Mouse (Mus musculus): Measurements from ENCODE around the gene Arhgap8. TPM values are rescaled to one million over a fixed set of nuclear protein-coding genes. Genes with fewer than 3 reads are reported as not detected.

The Arhgap8 gene
- under 1 TPM in 1 of 2 experiments, not detected in 1; 0.83 TPM for total RNA-seq (2021)
- long read RNA-seq, experiment 1: 0 reads
- long read RNA-seq, experiment 2, partial matches to known transcripts: 0 of 1 reads
- long read RNA-seq, experiment 2, other reads (novel, unspliced or antisense): 1 of 1 reads

DNA sequence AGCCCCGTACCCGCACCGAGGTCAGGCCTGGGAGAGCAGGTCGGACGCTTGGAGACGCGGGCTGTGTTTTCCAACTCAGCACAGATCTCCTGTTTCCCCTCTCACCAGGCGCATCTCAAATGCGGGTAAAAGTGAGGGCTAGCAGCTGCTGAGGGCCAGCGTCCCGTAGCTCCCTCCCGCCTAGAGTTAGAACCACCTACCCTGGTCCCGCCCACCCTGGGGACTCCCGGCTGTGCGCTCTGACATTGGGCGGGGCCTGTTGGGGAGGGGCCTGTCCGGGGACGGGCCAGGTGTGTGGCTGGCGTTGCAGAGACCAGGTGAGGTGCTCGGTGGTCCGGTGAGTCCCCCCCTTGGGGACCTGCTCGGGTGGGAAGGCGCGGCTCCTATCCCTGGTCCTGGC is at the start of gene Arhgap8:
TSS of gene Arhgap8 (plus strand) at position 262 of the 400 bp plus-strand sequence.
- DNase-seq: no peak

- no peak for DNase-seq
Observed at GRCm38 (mm10) chr15:84670657-84671055, 49.2 kb upstream of the Arhgap8 start.

GRCm38 (mm10) chr15:84671401-84672307 is 48.2 kb upstream of the Arhgap8 start:
- DNase-seq: no peak

- no peak for DNase-seq
Observed at GRCm38 (mm10) chr15:84672308-84672615, 47.6 kb upstream of the Arhgap8 start.

DNA sequence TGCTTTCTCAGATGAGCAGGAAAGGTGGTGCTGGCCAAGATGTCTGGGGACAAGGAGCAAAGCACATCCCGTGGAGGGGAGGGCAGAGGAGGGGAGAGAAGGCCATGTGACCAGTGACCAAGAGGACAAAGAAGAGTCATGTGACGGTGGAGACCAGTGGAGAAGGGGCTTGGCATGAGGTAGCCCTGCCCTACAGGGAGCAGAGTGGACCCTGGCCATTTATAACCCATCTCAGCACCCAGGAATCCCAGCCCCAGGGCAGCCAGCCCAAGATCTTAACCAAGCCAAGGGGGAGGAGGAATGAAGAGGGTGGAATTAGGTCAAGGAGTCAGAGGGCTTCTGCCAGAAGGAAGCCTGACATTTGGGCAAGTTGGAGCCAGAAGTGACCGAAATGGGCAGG is 47.2 kb upstream of the Arhgap8 start:
- DNase-seq: no peak

DNA sequence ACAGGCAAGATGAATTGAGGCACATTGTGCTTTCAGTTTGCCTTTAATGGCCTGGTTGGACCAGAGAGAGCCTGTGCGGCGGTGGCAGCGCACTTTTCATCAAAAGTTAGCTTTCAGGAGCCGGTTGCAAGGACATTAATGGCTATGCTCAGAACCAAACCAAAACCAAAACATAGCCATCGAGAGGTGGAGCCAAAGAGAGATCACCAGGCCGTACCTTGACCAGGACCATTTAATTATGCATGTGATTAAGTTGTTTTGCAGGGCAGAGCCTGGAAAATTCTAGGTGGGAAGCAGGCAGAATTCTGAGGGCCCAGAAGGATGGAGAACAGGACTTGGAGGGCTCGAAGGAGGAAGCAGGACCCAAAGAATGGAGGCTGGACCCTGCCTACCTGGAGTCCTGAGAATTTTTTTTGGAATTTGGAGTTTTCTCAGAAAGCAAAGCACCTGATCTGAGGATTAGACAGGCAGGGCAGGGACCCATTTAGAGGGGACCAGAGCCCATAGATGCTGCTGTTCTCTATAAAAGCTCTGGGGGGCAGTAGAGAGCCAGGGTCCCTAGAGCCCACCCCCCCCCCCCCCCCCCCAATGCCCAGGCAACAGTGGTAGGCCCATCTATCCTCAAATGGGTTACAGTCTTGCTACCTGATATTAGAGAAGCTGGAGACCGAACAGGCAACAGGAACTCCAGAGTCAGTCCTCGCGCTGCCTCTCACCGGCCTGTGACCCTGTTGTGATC is 45.4 kb upstream of the Arhgap8 start:
- no peak for DNase-seq

DNA sequence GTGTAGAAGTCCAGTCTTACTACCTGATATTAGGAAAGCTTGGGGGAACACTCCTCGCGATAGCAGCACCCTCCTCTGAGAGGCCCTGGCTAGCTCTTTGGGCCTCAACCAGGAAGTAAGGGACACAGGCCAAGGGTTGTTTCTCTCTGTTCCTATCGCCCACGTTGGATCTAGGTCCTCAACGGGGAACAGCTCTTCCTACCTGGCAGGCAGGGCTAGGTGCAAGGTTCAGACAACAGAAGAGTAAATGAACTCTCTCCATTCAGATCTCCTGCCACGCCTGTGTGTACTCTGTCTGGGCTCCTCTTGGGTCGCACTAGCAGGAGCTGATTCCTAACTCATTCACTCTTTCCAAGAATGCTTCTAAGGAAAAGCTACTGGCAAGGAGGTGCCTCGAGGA is 44.5 kb upstream of the Arhgap8 start:
- no peak for DNase-seq

DNA sequence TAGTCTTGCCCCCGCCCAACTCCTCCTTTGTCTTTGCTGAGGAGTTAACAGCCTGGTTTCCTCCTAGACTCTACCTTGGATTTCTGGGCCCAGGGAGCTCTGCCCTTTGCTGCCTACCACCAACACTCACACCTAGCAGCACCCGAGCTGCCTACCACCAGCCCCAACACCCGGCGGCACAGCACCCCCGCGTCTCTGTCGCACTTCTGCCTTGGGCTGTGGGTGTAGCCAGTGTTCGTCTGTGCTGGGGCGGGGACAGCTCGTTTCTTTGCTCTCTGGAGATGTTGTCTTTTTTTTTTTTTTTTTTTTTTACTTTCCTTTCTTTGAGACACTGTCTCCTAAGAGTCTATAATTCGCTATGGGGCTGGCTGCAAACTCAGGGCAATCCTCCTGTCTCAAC is 41.9 kb upstream of the Arhgap8 start:
- no peak for DNase-seq

GRCm38 (mm10) chr15:84679090-84679489 is 40.8 kb upstream of the Arhgap8 start:
- no peak for DNase-seq

DNA sequence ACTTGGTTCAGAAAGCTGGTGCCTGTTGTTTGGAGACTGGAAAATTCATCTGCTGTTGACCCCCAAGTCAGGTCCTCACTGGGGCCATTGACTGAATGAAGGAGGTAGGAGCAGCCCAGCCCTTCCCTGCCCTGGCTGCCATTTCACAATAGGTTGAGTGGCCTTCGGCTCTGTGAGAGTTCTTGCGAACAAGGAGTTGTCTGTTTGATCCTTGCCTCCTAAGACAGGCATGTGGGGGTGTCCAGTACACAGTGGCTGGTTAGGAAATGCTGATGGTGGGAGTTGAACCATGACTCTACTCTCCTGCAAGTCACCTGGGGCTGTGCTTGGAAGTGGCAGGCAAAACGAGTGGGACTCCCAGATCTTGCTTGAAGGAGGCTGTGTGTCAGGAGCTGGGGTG is 40.1 kb upstream of the Arhgap8 start:
- DNase-seq: no peak

GRCm38 (mm10) chr15:84680545-84681454 is 39.1 kb upstream of the Arhgap8 start:
- peak; percentile 92 for DNase-seq

DNA sequence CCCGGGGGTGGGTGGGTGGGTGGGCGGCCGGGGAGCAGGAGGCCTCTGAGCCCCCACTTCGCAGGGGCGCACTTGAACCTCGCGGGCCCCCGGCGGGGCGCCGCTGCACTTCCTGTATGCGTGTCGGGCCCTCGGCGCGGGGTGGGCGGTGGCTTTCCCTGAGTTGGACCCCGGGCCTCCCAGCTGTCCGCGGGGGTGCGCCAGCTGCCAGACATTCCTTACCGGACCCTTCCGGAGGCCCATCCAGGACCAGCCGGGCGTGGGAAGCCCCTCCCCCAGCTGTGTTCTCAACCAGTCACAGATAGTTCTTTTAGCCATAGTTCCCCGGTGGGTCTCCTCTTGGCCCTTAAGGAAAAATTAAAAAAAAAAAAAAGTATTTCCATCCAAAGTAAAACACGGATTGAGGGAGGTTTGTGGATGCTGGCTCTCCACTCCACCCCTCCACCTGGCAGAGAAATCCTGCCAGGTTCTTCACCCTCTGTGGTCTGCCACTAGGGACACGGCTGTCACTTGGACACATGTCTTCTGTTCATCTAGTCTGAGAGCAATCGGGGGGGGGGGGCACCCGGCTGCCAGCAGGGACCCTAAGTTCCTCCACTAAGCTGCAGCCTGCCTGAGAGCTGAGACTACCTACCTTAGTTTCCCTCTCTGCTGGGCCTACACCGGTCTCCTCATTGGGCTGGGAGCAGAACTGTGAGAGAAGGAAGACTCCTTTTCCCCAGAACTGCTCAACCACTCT is 38.2 kb upstream of the Arhgap8 start:
- DNase-seq: peak; percentile 66

- DNase-seq: no peak
Observed at GRCm38 (mm10) chr15:84682206-84682605, 37.6 kb upstream of the Arhgap8 start.

DNA sequence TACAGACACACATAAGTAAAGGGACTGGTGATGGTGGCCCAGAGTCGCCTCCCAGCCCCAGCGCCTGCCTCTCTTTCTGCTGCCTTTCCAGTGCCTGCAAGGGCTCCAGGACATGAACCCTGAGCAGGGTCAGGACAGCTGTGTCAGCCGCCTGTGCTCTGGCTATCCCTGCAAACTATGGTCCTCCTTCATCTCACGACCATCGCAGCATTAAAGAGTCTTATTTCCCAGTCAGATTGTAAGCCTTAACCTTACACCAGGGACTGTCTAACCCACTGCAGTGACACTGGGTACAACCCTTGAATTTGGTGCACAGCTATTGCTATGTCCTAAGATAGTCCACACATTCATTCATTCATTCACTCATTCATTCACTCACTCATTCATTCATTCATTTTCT is 37.0 kb upstream of the Arhgap8 start:
- DNase-seq: no peak

- no peak for DNase-seq
Observed at GRCm38 (mm10) chr15:84684520-84684919, 35.3 kb upstream of the Arhgap8 start.

DNA sequence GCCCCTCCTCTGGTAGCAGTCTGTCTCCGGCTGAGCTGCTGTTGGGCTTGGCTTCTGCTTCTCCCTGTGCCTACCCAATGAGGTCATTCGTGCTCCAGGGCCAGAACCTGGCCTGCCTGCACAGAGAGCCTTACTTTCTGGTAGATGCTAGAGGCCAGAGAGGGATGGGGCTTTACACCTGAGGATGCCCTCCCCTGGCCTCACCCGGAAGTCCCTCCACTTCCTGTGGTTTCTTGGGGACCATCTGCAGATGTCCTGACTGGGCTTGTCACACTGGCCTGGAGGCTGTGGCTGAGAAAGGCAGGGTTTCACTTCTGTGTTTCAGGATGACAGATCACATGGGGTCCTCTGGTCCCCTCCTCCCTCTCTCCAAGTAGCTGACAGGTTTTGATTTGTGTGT is 34.4 kb upstream of the Arhgap8 start:
- no peak for DNase-seq

GRCm38 (mm10) chr15:84687904-84688303 is 31.9 kb upstream of the Arhgap8 start:
- peak; percentile 31 for DNase-seq

DNA sequence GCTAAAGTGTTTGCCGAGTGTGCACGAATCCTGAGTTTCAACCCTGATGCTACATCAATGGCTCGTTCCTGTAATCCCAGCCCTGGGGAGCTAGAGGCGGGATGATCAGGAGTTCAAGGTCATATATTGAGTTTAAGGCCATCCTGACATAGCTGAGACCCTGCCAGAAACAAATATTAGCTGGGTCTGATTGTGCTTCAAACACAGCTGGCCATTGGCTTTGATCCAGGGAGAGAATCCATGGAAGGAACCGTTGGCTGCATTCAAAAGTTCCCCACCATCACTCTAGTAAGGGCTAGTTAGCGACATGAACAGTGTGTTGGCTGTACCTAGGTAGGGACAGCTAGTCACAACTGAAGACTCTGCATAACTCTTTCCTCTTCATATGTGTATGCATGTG is 30.5 kb upstream of the Arhgap8 start:
- DNase-seq: no peak

DNA sequence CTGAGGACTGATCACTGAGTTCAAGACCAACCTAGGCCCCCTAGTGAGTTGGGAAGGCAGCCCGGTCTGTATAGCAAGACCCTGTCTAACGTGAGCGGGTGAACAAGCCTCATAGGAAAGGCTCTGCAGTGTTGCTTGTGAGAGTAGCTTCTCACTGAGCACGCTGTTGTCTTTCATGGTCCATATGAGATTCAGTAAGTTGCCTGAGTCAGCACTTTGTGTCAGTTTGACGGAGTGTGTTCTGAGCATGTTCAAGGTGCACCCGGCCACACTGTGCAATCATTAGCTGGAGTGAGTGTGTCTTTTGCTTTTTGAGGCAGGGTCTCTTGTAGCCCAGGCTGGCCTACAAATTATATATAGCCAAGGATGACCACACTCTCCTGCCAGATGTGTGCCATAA is 28.3 kb upstream of the Arhgap8 start:
- DNase-seq: no peak

DNA sequence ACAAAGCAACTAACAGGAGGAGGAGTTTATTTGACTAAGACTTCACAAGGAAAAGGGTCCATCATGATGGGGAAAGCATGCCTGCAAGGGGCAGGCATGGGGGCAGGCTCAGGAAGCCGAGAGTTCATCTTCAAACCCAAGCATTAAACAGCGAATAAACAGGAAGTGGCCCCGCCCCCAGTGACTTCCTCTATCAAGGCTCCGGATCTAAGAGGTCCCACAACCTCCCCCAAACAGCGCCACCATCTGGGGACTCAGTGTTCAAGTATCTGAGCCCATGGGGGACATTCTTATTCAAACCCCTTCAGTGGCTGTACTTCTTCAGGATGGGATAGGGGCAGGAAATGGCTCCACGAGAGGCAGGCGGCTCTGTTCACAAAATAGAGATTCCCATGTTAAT is 27.2 kb upstream of the Arhgap8 start:
- DNase-seq: no peak

GRCm38 (mm10) chr15:84696021-84696420 is 23.8 kb upstream of the Arhgap8 start:
- no peak for DNase-seq

DNA sequence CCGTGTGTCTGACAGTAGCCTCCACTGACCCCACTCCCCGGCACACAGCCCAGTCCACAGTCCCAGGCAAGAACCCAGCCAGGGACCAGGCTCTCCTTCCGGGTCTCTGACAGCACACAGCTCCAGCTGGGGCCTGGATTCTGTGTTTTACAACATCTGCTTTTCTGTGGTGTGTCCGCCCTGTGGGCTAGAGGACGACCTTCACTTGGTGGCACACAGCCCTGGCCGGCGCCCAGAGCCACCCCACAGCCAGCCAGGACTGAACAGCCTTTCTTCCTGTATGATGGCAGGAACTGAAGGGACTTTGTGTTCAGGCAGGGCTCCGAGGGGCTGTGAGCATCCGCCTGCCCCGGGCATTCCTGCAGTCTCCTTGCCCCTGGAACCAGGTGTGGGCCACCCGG is 22.2 kb upstream of the Arhgap8 start:
- DNase-seq: peak; percentile 84

Measured in gastrocnemius, postnatal 25 days (tissue).